Mouse (Mus musculus) midbrain, embryonic 13.5 days (tissue): ENCODE measurements at regions not wholly inside any gene's neighbourhood (a gene's known extent, or its start where the extent isn't known, plus 50 kb on each side); places are given as distances from the start of the nearest gene placed in this dataset.

Experiments
- ATAC-seq: fragments of 200-750 bp; cut with Nextera tagmentation; 2 replicates; pipeline ENCODE4 v1.8.0; 2017; ENCODE audit warnings: mild to moderate bottlenecking, moderate TSS enrichment, moderate library complexity
- H3K27ac ChIP-seq: fragments of 300-500 bp; sonication (generic); 2 replicates; pipeline ENCODE4 v1.5.1; 2015; ENCODE audit warnings: inconsistent platforms, mild to moderate bottlenecking, moderate library complexity
- H3K27me3 ChIP-seq: fragments of 300-500 bp; sonication (generic); 2 replicates; pipeline ENCODE4 v1.6.1; 2015; ENCODE audit warnings: mild to moderate bottlenecking, inconsistent platforms
- H3K36me3 ChIP-seq: fragments of 300-500 bp; sonication (generic); 2 replicates; pipeline ENCODE4 v1.6.1; 2015; ENCODE audit warnings: mild to moderate bottlenecking, inconsistent platforms
- H3K4me1 ChIP-seq: fragments of 300-500 bp; sonication (generic); replicated peaks from 2 replicates; pipeline ENCODE4 v1.6.1; 2015; ENCODE audit warnings: inconsistent platforms
- H3K4me2 ChIP-seq: fragments of 300-500 bp; sonication (generic); replicated peaks from 2 replicates; pipeline ENCODE4 v1.6.1; 2015; ENCODE audit warnings: moderate library complexity, mild to moderate bottlenecking, inconsistent platforms
- H3K4me3 ChIP-seq: fragments of 300-500 bp; sonication (generic); replicated peaks from 2 replicates; pipeline ENCODE4 v1.5.1; 2015; ENCODE audit warnings: mild to moderate bottlenecking, inconsistent platforms
- H3K9ac ChIP-seq: fragments of 300-500 bp; sonication (generic); replicated peaks from 2 replicates; pipeline ENCODE4 v1.6.1; 2015; ENCODE audit warnings: mild to moderate bottlenecking, inconsistent platforms
- H3K9me3 ChIP-seq: fragments of 300-500 bp; sonication (generic); 2 replicates; pipeline ENCODE4 v1.6.1; 2016; ENCODE audit warnings: mild to moderate bottlenecking, inconsistent platforms
- WGBS: fragments of 180-500 bp; shearing (Covaris S2); methylation state at CpG from one replicate; pipeline ENCODE4 v1.1.7; 2015; 5-methylcytosine and 5-hydroxymethylcytosine counted together

DNA sequence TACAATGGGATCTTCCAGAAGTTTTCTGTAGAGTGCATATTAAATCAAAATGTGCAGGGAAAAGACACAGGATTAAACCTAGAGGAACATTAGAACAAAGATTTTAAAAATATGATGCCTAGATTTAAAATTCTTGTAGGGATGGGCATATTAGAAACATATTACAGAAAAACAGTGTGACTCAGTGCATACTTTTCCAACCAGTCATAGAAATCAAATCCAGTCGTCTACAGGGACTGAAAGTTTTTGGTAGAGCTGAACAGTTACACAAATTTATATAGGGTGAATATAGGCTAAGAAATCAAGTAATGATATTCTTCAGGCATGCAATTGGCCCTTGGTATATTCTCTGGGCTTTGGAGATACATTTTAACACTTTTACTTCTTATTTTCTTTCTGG lies 845.3 kb upstream of the Rgs18 start:
- Histone ChIP-seq H3K9me3 (no peaks in the 10 kb centered on the region), H3K4me1 (no peaks in the 10 kb centered on the region), H3K4me2 (no peak overlapping the region), H3K4me3 (no peak overlapping the region), H3K9ac (no peak overlapping the region), H3K27me3 (no peaks in the 10 kb centered on the region), H3K36me3 (no peaks in the 10 kb centered on the region), H3K27ac (no peak overlapping the region)
- 75% methylated on average over 1 of the region's 1 CpGs for WGBS
- ATAC-seq: no peak

DNA sequence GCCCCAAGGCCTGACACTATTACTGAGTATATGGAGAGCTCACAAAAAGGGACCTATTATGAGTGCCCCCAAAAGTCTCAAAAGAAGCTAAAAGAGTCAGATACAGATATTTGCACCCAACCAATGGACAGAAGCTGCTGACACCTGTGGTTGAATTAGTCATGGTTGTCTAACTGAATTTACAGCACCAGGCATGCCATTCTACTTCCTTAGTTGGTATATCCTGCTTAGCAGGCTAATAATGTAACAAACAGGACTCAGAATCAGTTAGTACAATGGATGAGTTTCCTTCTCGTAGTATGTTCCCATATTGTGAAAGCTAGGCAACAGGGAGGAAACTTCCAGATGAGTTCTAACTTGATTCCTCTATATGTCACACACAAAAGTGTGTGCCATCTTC lies 839.1 kb upstream of the Rgs18 start:
- Histone ChIP-seq H3K4me1 (no peaks in the 10 kb centered on the region), H3K4me2 (no peak overlapping the region), H3K9ac (no peak overlapping the region), H3K27ac (no peak overlapping the region), H3K4me3 (no peak overlapping the region), H3K27me3 (no peaks in the 10 kb centered on the region), H3K9me3 (no peaks in the 10 kb centered on the region), H3K36me3 (no peaks in the 10 kb centered on the region)
- WGBS: 80% methylated on average over 1 of the region's 1 CpGs
- ATAC-seq: no peak

DNA sequence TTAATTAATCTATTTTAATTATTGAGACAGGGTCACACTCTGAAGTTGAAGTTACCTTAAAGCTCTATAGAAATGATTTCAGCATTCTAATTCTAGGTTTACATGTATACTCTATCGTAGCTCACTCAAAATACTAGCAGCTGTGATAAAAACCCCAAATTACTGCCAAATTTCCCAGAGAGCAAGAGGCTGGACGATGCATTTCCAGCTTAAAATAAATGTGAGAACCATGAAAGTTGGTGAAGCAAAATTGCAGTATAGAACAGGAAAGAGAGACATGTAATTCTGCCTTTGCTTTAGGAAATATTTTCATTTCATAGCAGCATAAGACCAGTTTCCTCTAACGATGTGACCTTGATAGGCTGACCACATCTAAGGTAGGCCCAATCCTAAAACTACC lies 821.7 kb upstream of the Rgs18 start:
- WGBS: 92% methylated on average over 3 of the region's 3 CpGs
- Histone ChIP-seq H3K9me3 (no peaks in the 10 kb centered on the region), H3K4me2 (no peak overlapping the region), H3K36me3 (no peaks in the 10 kb centered on the region), H3K4me3 (no peak overlapping the region), H3K4me1 (no peaks in the 10 kb centered on the region), H3K27me3 (no peaks in the 10 kb centered on the region), H3K9ac (no peak overlapping the region), H3K27ac (no peak overlapping the region)
- ATAC-seq: no peak

DNA sequence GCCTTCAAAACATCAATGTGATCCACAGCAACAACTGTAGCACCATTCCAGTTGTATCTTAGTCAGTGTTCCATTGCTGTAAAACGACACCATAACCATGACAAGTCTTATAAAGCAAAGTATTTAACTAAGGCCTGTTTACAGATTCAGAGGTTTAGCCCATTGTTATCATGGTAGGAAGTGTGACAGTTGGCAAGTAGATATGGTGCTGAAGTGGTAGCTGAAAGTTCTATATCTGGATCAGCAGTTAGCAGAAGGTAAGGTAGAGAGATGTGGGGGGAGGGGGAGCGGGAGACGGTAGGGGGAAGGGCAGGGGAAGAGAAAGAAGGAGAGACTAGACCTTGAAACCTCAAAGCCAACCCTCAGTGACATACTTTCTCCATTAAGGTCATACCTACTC lies 804.2 kb upstream of the Rgs18 start:
- no peak overlapping the region for H3K9ac ChIP-seq
- no peak overlapping the region for H3K27ac ChIP-seq
- H3K9me3 ChIP-seq: no peaks in the 10 kb centered on the region
- no peaks in the 10 kb centered on the region for H3K27me3 ChIP-seq
- no peak overlapping the region for H3K4me3 ChIP-seq
- H3K36me3 ChIP-seq: no peaks in the 10 kb centered on the region
- H3K4me2 ChIP-seq: no peak overlapping the region
- no peaks in the 10 kb centered on the region for H3K4me1 ChIP-seq
- no peak for ATAC-seq
- 93% methylated on average over 3 of the region's 3 CpGs for WGBS

DNA sequence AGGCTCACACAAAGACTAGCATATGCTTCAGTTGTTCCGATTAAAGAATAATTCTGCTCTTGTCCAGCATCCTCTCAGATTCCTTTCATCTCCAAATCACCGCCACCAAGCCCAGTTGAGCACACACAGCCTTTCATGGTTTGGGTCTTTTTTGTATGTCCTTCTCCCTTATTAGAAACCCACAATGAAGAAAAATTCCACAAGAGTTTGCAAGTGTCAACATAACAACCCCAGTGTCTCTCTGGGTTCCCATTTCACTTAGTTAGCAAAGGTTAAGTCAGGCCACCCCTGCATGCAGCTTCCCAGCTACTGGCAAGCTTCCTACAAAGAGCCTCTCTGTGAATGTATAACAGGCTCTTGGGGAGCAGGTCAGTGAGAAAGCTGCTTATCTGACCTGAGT lies 794.8 kb upstream of the Rgs18 start:
- Histone ChIP-seq H3K4me2 (no peak overlapping the region), H3K4me1 (no peaks in the 10 kb centered on the region), H3K9ac (no peak overlapping the region), H3K36me3 (no peaks in the 10 kb centered on the region), H3K27ac (no peak overlapping the region), H3K9me3 (no peaks in the 10 kb centered on the region; the same call in 1 of the 2 replicates), H3K4me3 (no peak overlapping the region), H3K27me3 (no peaks in the 10 kb centered on the region)
- 29% methylated on average over 2 of the region's 2 CpGs for WGBS
- peak; percentile 43; the same call in 1 of the 2 replicates for ATAC-seq

DNA sequence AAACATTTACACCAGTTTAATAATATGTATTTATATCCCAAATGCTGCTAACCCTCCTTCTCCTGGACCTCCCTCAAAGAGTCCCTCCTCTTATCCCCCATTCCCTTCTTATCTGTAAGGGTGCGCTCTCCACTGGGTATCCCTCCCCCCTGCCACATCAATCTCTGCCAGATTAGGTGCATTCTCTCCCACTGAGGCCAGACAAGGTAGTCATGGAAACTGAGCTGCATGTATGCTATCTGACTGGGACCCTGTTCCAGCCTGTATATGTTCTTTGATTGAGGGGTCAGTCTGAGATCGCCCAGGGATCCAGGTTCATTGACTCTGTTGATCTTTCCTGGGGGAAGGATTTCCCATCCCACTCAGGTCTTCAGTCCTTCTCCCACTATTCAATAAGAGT lies 786.1 kb upstream of the Rgs18 start:
- no peaks in the 10 kb centered on the region for H3K27me3 ChIP-seq
- ATAC-seq: 0 out of 2 replicates have a peak, but pooled peaks have one; percentile 40
- H3K27ac ChIP-seq: no peak overlapping the region
- no peaks in the 10 kb centered on the region for H3K4me1 ChIP-seq
- no peak overlapping the region for H3K4me2 ChIP-seq
- H3K36me3 ChIP-seq: no peaks in the 10 kb centered on the region
- WGBS: 54% methylated on average over 2 of the region's 2 CpGs
- H3K9me3 ChIP-seq: no peaks in the 10 kb centered on the region
- H3K9ac ChIP-seq: no peak overlapping the region
- H3K4me3 ChIP-seq: no peak overlapping the region
